Mouse (Mus musculus) retina, adult 2 months (tissue): ENCODE data around the gene Rps15a.

Source experiments
- DNase-seq: peaks from one replicate; pipeline ENCODE4 v3.0.0-alpha.2; 2012; ENCODE audit warnings: low read depth, low spot score

The Rps15a gene

GRCm38 (mm10) chr7:118116787-118117538 is 975 bp upstream of the Rps15a start:
- no peak for DNase-seq

GRCm38 (mm10) chr7:118115533-118115876 is 483 bp downstream of the Rps15a start:
- no peak for DNase-seq

- DNase-seq, result no peak
These were observed 2.3 kb downstream of the Rps15a start for GRCm38 (mm10) chr7:118113541-118114297.

- no peak for DNase-seq
These were observed 4.9 kb downstream of the Rps15a start for GRCm38 (mm10) chr7:118111128-118111527.

DNA sequence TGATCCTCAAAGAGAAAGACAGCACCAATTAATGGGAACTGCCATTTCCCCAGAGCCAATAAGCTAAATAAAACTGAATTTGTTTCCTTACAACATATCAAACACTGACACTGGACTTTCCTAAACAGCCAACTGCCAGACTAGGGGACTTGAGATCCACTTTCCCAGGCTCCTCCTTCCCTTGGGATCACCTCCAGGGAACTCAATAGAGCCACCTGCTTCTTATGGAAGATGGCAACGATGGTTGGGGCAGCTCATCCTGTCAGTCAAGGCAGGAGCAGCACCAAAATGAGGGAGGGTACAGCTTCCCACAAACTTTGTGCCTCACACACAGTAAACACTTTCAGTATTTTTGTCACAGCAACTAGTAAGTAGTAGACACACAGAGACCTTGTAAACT is 8.3 kb downstream of the Rps15a start:
- no peak for DNase-seq

- no peak for DNase-seq
These were observed 11.4 kb downstream of the Rps15a start for GRCm38 (mm10) chr7:118104458-118105052.

- no peak for DNase-seq
These were observed 12.3 kb downstream of the Rps15a start for GRCm38 (mm10) chr7:118103462-118104379.

GRCm38 (mm10) chr7:118102678-118103461 is 13.1 kb downstream of the Rps15a start:
- DNase-seq, result no peak

DNA sequence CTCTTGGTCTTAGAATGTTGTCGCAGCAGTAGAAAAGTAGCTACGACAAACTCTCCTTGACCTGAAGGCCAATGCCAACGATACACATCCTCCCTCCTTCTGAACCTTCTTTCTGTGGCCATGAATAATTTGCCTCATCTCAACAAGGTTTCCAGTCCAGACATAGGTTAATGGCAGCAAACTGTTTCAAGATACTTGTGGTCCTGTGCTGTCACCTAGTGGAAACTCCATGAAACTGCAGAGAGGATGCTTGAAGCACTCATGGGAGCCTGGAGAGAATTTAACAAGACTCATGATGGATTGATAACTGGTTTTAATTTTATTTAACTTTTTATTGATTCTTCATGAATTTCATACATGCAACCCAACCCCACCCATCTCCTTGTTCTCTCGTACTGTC is 13.8 kb downstream of the Rps15a start:
- peak; percentile 53 for DNase-seq

DNA sequence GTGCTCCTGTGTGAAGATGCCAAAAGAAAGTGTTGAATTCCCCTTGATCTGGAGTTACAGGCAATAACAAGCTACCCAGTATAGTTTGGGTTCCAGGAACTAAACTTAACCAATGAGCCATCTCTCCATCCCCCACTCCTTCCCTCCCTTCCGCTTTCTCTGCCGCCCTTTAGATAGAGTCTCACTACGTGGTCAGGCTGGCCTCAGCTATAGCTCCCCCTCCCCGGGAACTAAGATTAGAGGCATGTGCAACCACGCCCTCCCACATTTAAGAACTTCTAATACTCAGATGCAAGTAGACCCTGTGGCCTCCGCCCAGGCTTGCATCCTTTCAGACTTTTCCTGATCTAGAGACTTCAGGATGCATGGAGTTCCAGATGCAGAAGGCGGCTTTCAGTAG is 18.4 kb downstream of the Rps15a start:
- DNase-seq, result no peak

DNA sequence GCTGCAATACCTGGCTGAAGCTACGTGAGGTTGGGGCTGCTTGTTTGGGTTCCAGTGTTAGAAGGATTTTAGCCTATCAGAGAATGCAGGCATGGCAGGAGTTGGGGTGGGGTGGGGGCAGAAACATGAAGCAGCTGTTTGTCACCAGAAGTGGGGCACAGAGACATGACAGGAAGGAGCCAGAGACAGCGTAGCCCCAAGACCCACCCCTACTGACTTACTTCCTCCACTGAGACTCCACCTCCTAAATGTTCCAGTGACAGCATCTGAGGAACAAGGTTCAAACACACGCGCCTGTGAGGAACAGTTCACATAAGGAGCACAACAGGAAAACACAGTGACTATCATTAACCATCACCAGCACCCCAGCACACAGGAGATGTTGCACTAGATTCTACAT is 36.0 kb downstream of the Rps15a start:
- no peak for DNase-seq

- no peak for DNase-seq
These were observed 36.9 kb downstream of the Rps15a start for GRCm38 (mm10) chr7:118079097-118079496.

DNA sequence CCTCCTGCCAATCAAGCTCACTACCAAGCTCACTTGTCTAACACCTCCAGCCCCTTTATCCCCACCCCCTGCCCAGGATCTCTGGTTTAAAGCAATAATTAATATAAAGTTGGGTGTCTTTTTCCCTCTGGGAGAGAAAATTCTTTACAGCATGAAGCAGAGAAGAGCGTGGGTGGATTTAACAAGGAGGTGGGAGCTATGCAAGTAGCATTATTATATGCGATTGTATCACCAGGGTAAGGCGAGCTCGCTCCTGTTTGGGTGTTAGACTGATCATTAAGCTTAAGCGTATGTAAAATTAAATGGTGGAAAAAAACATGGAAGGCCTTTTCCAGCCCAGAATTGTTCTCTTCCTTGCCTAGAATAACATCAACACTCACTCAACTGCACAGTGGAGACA is 48.7 kb downstream of the Rps15a start:
- no peak for DNase-seq

GRCm38 (mm10) chr7:118056300-118056699 is 59.7 kb downstream of the Rps15a start:
- DNase-seq, result no peak
